Mouse (Mus musculus) urinary bladder, postnatal 14 days (tissue): Measurements from ENCODE around the gene Acad12.
"Not testable (repeated sequence)": the region's sequence is repeated elsewhere in the genome, so short reads cannot be mapped to it uniquely, and the experiment has no call there.

Source experiments
- DNase-seq: peaks from one replicate; pipeline ENCODE4 v3.0.0; 2021; ENCODE audit warnings: low spot score

Gene Acad12

GRCm38 (mm10) chr5:121618592-121619513 is at the start of gene Acad12:
Acad12 (minus strand) TSS chr5:121618938.
- peak; percentile 83 for DNase-seq

GRCm38 (mm10) chr5:121668411-121668810 is 49.7 kb upstream of the Acad12 start:
- DNase-seq, result no peak

- no peak for DNase-seq
These were observed 48.3 kb upstream of the Acad12 start for GRCm38 (mm10) chr5:121667067-121667466.

GRCm38 (mm10) chr5:121664971-121665370 is 46.2 kb upstream of the Acad12 start:
- DNase-seq, result no peak

- no peak for DNase-seq
These were observed 45.3 kb upstream of the Acad12 start for GRCm38 (mm10) chr5:121664078-121664477.

- no peak for DNase-seq
These were observed 44.7 kb upstream of the Acad12 start for GRCm38 (mm10) chr5:121663456-121663855.

- DNase-seq, result no peak
These were observed 42.8 kb upstream of the Acad12 start for GRCm38 (mm10) chr5:121661494-121661893.

GRCm38 (mm10) chr5:121660897-121661254 is 42.1 kb upstream of the Acad12 start:
- peak; percentile 24 for DNase-seq

- peak; percentile 93 for DNase-seq
These were observed 41.5 kb upstream of the Acad12 start, which contains the start of the genes Acad10 and Brap for GRCm38 (mm10) chr5:121660059-121660896. Acad10 (minus strand) TSS chr5:121660514. Brap (plus strand) TSS chr5:121660563.

GRCm38 (mm10) chr5:121657656-121658055 is 38.9 kb upstream of the Acad12 start:
- not testable (repeated sequence) for DNase-seq

GRCm38 (mm10) chr5:121656866-121657265 is 38.1 kb upstream of the Acad12 start:
- not testable (repeated sequence) for DNase-seq

GRCm38 (mm10) chr5:121654526-121654925 is 35.8 kb upstream of the Acad12 start:
- DNase-seq, result no peak

GRCm38 (mm10) chr5:121649134-121649533 is 30.4 kb upstream of the Acad12 start:
- no peak for DNase-seq

- DNase-seq, result no peak
These were observed 20.9 kb upstream of the Acad12 start for GRCm38 (mm10) chr5:121639601-121640000.

- DNase-seq, result no peak
These were observed 18.6 kb upstream of the Acad12 start for GRCm38 (mm10) chr5:121637296-121637695.

GRCm38 (mm10) chr5:121634668-121635067 is 15.9 kb upstream of the Acad12 start:
- DNase-seq, result no peak

GRCm38 (mm10) chr5:121632804-121633203 is 14.1 kb upstream of the Acad12 start:
- no peak for DNase-seq

GRCm38 (mm10) chr5:121631106-121631647 is 12.4 kb upstream of the Acad12 start:
- not testable (repeated sequence) for DNase-seq

- peak; percentile 80 for DNase-seq
These were observed 9.1 kb upstream of the Acad12 start for GRCm38 (mm10) chr5:121627871-121628270.

- no peak for DNase-seq
These were observed 4.5 kb upstream of the Acad12 start for GRCm38 (mm10) chr5:121623241-121623640.

- DNase-seq, result no peak
These were observed 2.4 kb upstream of the Acad12 start for GRCm38 (mm10) chr5:121621102-121621501.

GRCm38 (mm10) chr5:121614921-121615320 is 3.8 kb downstream of the Acad12 start:
- DNase-seq, result not testable (repeated sequence)
